Mouse (Mus musculus) thymus, adult 2 months (tissue): Measurements from ENCODE around the gene Med12l. TPM values are rescaled to one million over a fixed set of nuclear protein-coding genes. Genes with fewer than 3 reads are reported as not detected.

ENCODE experiments used
- DNase-seq: peaks from one replicate; pipeline ENCODE4 v3.0.0; 2021
- H3K27ac ChIP-seq: fragments of 200-500 bp; 2 replicates; pipeline ENCODE4 v1.5.1; 2012; ENCODE audit warnings: low read length, control low read depth; ENCODE audit not compliant: control insufficient read depth, insufficient read depth
- H3K27me3 ChIP-seq: fragments of 200-500 bp; 2 replicates; pipeline ENCODE4 v1.6.1; 2012; ENCODE audit warnings: mild to moderate bottlenecking, low read length, moderate library complexity, mixed read lengths; ENCODE audit not compliant: control insufficient read depth, insufficient read depth
- H3K36me3 ChIP-seq: fragments of 200-500 bp; 2 replicates; pipeline ENCODE4 v1.6.1; 2012; ENCODE audit warnings: mild to moderate bottlenecking, low read length, moderate library complexity; ENCODE audit not compliant: control insufficient read depth, insufficient read depth
- H3K4me1 ChIP-seq: fragments of 200-500 bp; replicated peaks from 2 replicates; pipeline ENCODE4 v1.6.1; 2012; ENCODE audit warnings: low read length; ENCODE audit not compliant: control insufficient read depth, insufficient read depth
- H3K4me3 ChIP-seq: fragments of 200-500 bp; 2 replicates; pipeline ENCODE4 v1.5.1; 2012; ENCODE audit warnings: mild to moderate bottlenecking, low read length, control low read depth, moderate library complexity; ENCODE audit not compliant: control insufficient read depth, insufficient read depth
- CTCF ChIP-seq: fragments of 200-500 bp; IDR thresholded peaks from 2 replicates; pipeline ENCODE4 v1.5.1; 2012; ENCODE audit warnings: mild to moderate bottlenecking, control low read depth, low read length, moderate library complexity, borderline replicate concordance; ENCODE audit not compliant: control insufficient read depth, poor library complexity, insufficient read depth; ENCODE audit errors: extremely low read depth
- POLR2A ChIP-seq: fragments of 200-500 bp; IDR thresholded peaks from 2 replicates; pipeline ENCODE4 v1.6.1; 2012; ENCODE audit warnings: mild to moderate bottlenecking, low read length, control low read depth, moderate library complexity; ENCODE audit not compliant: control insufficient read depth, poor library complexity, insufficient read depth; ENCODE audit errors: extremely low read depth
- WGBS: fragments of 180-500 bp; shearing (Covaris S2); methylation state at CpG from one replicate; pipeline ENCODE4 v1.1.7; 2018; 5-methylcytosine and 5-hydroxymethylcytosine counted together
- polyA plus RNA-seq: library from polyadenylated mRNA; depleted of rRNA; stranded (reverse); fragments of >200 nt; gene quantifications from 2 replicates; pipeline ENCODE4 v1.2.3, GENCODE M21; 2012

Med12l gene
- polyA plus RNA-seq, 1 experiment, result 3.3 TPM

DNA sequence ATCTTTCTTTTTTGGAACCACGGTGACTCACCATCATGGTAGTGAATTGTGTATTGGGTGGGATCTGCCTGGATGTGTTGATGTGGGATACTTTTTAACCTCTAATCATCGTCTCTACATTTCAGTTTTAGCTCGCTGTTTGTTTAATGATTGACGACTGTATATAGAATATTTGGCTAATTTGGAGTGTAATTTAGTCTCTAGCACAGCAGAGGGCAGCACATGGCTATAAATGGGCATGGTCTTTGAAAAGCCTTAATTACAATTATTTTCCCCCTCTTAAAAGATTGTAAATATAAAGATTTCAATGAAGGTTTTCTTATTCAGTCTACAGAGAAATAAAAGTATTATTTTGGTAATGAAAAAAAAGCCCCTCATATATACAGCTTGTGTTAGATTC lies 71.7 kb downstream of the Med12l start:
- 33% methylated on average over 4 of the region's 4 CpGs for whole genome bisulfite sequencing
- Histone ChIP-seq H3K27me3 (no peaks in the 10 kb centered on the region), H3K36me3 (no peaks in the 10 kb centered on the region), H3K4me3 (no peak overlapping the region), H3K27ac (no peak overlapping the region), H3K4me1 (peaks cover 17% of the 10 kb centered on the region)
- TF ChIP-seq POLR2A (no peak), CTCF (no peak)
- peak; percentile 28 for DNase-seq

DNA sequence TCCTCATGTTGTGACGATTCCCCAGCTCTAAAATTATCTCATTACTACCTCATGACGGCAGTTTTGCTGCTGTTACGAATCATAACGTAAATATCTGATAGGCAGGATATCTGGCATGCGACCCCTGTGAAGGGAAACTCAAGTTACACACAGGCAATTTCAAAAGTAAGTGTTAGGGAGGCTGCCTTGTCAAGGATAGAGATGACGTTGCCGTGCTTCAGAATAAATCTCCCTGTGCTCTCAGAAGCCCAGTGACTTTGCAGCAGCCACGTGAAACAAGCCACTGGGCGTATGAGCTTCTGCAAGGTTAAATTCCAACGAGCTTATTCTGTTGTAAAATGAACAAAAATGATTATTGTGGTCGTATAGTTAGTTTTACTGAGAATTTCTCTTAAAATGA lies 73.0 kb downstream of the Med12l start:
- no peaks in the 10 kb centered on the region for H3K27me3 ChIP-seq
- 95% methylated on average over 11 of the region's 11 CpGs for WGBS
- H3K27ac ChIP-seq, result no peak overlapping the region
- TF ChIP-seq CTCF, result no peak
- no peak for TF ChIP-seq POLR2A
- no peaks in the 10 kb centered on the region for H3K36me3 ChIP-seq
- H3K4me3 ChIP-seq, result no peak overlapping the region
- no peak for DNase-seq
- peaks cover 17% of the 10 kb centered on the region for H3K4me1 ChIP-seq

DNA sequence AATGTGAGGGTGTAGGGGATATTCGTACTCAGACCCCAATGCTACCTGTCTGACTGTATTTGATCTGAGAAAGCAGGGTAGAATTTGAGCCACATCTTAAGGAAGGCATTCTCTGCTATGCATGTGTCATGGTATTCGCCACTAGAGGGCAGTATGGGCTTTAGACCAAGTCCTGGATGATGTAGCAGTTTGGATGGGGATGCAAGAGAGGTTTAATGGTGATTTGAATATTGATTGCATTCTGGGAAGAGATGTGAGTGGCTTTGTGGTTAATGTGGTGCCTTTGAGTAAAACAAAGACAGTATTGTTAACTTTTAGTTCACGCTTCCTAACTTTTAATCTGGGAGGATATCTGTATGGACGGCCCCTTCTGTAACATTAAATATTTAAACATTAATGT lies 73.7 kb downstream of the Med12l start:
- H3K27me3 ChIP-seq, result no peaks in the 10 kb centered on the region
- H3K27ac ChIP-seq, result no peak overlapping the region
- no peaks in the 10 kb centered on the region for H3K36me3 ChIP-seq
- peaks cover 17% of the 10 kb centered on the region for H3K4me1 ChIP-seq
- H3K4me3 ChIP-seq, result no peak overlapping the region
- TF ChIP-seq POLR2A (no peak), CTCF (no peak)
- WGBS, result 10% methylated on average over 4 of the region's 4 CpGs
- peak; percentile 70 for DNase-seq

DNA sequence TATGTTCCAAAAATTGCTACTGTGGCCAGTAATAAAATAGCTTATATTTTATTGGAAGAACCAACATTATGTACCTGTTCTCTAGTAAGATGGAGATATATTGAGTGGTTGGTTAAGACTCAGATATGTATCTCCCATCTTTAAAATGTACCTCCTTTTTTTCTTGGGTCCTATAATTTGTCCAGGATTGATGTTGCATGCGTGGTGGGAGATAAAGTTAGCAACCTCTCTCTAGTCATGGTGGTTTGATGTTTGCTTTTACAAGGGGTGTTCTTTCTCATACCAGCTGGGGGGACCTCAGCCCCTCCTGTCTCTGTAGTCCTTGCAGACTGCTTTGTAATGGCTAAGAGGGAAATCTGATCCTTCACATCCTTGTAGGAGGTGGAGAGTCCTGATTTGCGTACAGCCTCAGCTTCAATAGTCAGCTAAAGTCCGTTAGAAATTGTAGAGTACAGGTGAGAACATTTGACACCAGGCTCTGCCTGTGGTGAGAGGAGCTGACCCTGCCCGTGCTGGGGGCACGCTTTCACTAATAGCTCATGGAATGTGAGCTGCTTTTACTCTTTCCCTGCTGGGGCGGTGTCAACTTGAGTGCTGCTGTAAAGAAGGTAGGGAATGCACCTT lies 74.8 kb downstream of the Med12l start:
- Histone ChIP-seq H3K27me3 (no peaks in the 10 kb centered on the region), H3K4me3 (no peak overlapping the region), H3K36me3 (no peaks in the 10 kb centered on the region), H3K27ac (no peak overlapping the region), H3K4me1 (peaks cover 17% of the 10 kb centered on the region)
- 44% methylated on average over 6 of the region's 6 CpGs for WGBS
- TF ChIP-seq CTCF (no peak), POLR2A (no peak)
- no peak for DNase-seq

DNA sequence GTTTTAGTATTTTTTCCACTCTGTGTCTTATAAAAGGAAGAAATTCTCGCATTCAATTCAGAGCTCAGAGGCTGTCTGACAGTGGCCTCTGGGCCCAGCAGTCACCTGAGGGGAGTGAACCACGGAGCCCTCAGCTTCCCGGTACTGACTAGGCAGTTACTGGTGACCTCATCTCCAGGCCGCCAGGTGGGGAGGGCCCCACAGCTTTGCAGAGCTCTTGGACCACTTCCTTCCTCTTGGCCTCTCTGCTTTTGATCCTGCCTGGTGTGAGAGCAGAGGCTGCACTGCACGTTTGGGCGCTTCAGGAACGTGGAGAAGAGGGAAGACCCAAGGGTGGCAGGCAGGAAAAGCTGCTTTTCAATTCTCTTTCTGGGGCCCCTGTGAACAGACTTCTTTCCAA lies 75.3 kb downstream of the Med12l start:
- WGBS, result 2% methylated on average over 7 of the region's 7 CpGs
- Histone ChIP-seq H3K4me1 (peaks cover 17% of the 10 kb centered on the region), H3K27ac (0 out of 2 replicates have a peak overlapping the region, but pooled peaks have one; percentile 13), H3K27me3 (no peaks in the 10 kb centered on the region), H3K4me3 (no peak overlapping the region), H3K36me3 (no peaks in the 10 kb centered on the region)
- TF ChIP-seq POLR2A, result no peak
- TF ChIP-seq CTCF, result no peak
- DNase-seq, result peak; percentile 64

DNA sequence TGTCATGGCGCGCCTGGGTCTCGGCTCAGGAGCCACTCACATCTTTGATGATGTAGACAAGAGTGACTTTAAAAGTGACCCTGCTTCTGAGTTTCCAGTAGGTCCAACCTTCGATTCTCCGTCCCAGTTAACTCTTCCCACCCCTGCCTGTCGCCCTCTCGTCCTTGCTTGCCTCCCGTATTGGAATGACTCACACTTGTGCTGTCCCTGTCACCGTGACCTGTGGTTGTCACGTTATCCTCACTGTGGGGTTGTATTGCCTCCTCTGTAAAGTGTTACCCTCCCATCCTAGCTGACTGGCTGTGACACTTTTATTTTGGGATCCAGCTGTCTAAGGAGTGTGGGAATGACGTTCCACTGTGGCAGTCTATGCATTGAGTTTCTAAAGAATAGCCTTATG lies 87.1 kb downstream of the Med12l start:
- no peak for TF ChIP-seq POLR2A
- no peak for TF ChIP-seq CTCF
- 96% methylated on average over 11 of the region's 11 CpGs for WGBS
- H3K27me3 ChIP-seq, result no peaks in the 10 kb centered on the region
- H3K4me3 ChIP-seq, result no peak overlapping the region
- no peak overlapping the region for H3K27ac ChIP-seq
- no peak for DNase-seq
- peaks cover 7% of the 10 kb centered on the region for H3K36me3 ChIP-seq
- no peaks in the 10 kb centered on the region for H3K4me1 ChIP-seq

DNA sequence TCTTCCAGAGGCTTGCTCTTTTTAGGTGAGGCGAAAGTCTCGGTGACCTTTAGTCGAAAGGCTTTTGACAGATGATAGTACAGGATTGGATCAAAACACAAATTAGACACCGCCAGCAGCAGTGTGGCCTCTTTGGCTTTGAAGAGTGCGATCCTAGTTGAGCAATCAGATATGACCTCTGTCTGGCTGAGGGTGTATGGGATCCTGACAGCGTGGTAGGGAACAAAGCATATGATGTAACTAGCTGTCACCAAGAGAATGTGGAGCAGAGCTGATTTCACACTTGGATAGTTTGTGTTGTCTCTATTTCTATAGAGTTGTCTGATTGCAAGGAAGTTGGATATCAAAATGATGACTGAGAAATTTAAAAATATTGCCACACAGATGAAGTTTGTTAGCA lies 91.8 kb downstream of the Med12l start:
- no peak for DNase-seq
- no peak overlapping the region for H3K27ac ChIP-seq
- TF ChIP-seq CTCF (no peak), POLR2A (no peak)
- H3K4me1 ChIP-seq, result peaks cover 5% of the 10 kb centered on the region
- no peaks in the 10 kb centered on the region for H3K27me3 ChIP-seq
- peaks cover 15% of the 10 kb centered on the region for H3K36me3 ChIP-seq
- 94% methylated on average over 6 of the region's 6 CpGs for WGBS
- H3K4me3 ChIP-seq, result no peak overlapping the region
